Mouse (Mus musculus) bone marrow macrophage, adult 2 months (primary cell): Measurements from ENCODE around the gene Lnx2.

Source experiments
- CTCF ChIP-seq: IDR thresholded peaks from 2 replicates; pipeline ENCODE4 v1.5.1; 2012; ENCODE audit warnings: low read depth, mild to moderate bottlenecking, low read length, moderate library complexity
- POLR2A ChIP-seq: IDR thresholded peaks from 2 replicates; pipeline ENCODE4 v1.6.1; 2012; ENCODE audit warnings: mild to moderate bottlenecking, low read depth, low read length, borderline replicate concordance

GRCm38 (mm10) chr5:147108861-147109591 is 32.6 kb upstream of the Lnx2 start:
- TF ChIP-seq POLR2A (no peak), CTCF (no peak)
